Mouse (Mus musculus) C2C12 (cell line): ENCODE results near the gene Wfdc1.

Experiments used
- CTCF ChIP-seq: IDR thresholded peaks from one replicate; pipeline ENCODE4 v1.5.1; 2011; ENCODE audit not compliant: control insufficient read depth, insufficient read depth, insufficient read length
- MAX ChIP-seq: IDR thresholded peaks from one replicate; pipeline ENCODE4 v1.6.1; 2011; ENCODE audit warnings: mild to moderate bottlenecking, control low read depth
- MYOG ChIP-seq: IDR thresholded peaks from one replicate; pipeline ENCODE4 v1.6.1; 2011; ENCODE audit not compliant: control insufficient read depth, insufficient read length; ENCODE audit errors: extremely low read depth
- USF1 ChIP-seq: IDR thresholded peaks from one replicate; pipeline ENCODE4 v1.6.1; 2011; ENCODE audit warnings: low read depth, mild to moderate bottlenecking, control low read depth, moderate library complexity

GRCm38 (mm10) chr8:119675457-119675856 is 9.3 kb downstream of the Wfdc1 start:
- no peak for TF ChIP-seq USF1
- no peak for TF ChIP-seq CTCF
- TF ChIP-seq MAX, result no peak
- no peak for TF ChIP-seq MYOG
